Mouse (Mus musculus): ENCODE results near the gene Phldb1. TPM values are rescaled to one million over a fixed set of nuclear protein-coding genes. Genes with fewer than 3 reads are reported as not detected.

Gene Phldb1
- total and polyA plus RNA-seq, 3 experiments = 13.8 to 23.0 TPM; not detected in 1

GRCm38 (mm10) chr9:44708925-44709324 is 26.1 kb downstream of the Phldb1 start (continued):
- TF ChIP-seq MEF2A (IDR thresholded peaks at IDR 0.05; ENCODE audit: extremely low read depth, insufficient replicate concordance, low read depth, low read length, poor library complexity, severe bottlenecking) (no peak), POLR2AphosphoS5 (IDR thresholded peaks at IDR 0.05; ENCODE audit: borderline replicate concordance, low read depth, low read length) (no peak)

DNA sequence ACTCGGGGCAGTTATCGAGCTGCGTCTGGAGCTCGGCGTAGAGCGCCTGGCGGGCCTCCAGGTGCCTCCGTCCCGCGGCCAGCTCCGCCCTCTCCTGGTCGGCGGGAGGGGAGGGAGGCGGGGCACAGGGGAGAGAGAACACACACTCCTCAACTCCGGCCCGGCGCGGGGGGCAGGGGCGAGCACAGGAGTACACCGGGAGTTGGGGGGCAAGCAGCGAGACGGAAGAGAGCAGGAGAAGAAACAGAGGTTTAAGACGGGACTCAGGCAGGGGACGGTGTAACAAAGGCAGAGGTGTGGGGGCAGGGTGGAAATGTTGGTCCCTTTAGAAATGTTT is 26.6 kb downstream of the Phldb1 start:
- Histone ChIP-seq H3K9ac (ENCODE audit: control insufficient read depth, low read depth, low read length, poor library complexity, severe bottlenecking) (no peak overlapping the region), H3K4me3 (ENCODE audit: control insufficient read depth in 1 of 2, insufficient read depth in 1 of 2, low read depth in 2 of 2, low read length in 2 of 2) (no peak overlapping the region), H3K9me3 (replicated peaks; ENCODE audit: insufficient read depth, low read length) (no peaks in the 10 kb centered on the region), H3K4me1 (ENCODE audit: control insufficient read depth in 1 of 2, insufficient read depth in 2 of 2, low read length in 2 of 2) (peaks cover 0 to under 1% of the 10 kb centered on the region in 2 experiments; a peak in 1 of 4 replicates), H3K79me2 (ENCODE audit: control insufficient read depth, insufficient read depth, low read length, poor library complexity) (no peaks in the 10 kb centered on the region), H3K36me3 (ENCODE audit: control insufficient read depth in 1 of 2, insufficient read depth in 2 of 2, low read length in 2 of 2) (no peaks in the 10 kb centered on the region; a peak in 1 of 4 replicates), H3K27me3 (ENCODE audit: control insufficient read depth in 1 of 2, insufficient read depth in 2 of 2, low read length in 2 of 2) (no peaks in the 10 kb centered on the region), H3K27ac (ENCODE audit: control insufficient read depth, low read depth, low read length) (no peak overlapping the region)
- no peak for DNase-seq (ENCODE audit: low read depth, low spot score)
- no peak for TF ChIP-seq NELFE (IDR thresholded peaks at IDR 0.05; ENCODE audit: low read depth, low read length)
- TF ChIP-seq BHLHE40 (IDR thresholded peaks at IDR 0.05; ENCODE audit: borderline replicate concordance, low read depth, low read length) = no peak
- no peak for TF ChIP-seq ELF1 (IDR thresholded peaks at IDR 0.05; ENCODE audit: low read depth, low read length)
- no peak for TF ChIP-seq HCFC1 (IDR thresholded peaks at IDR 0.05; ENCODE audit: low read depth, low read length)
- no peak for TF ChIP-seq MXI1 (IDR thresholded peaks at IDR 0.05; ENCODE audit: low read depth, low read length)
- no peak for TF ChIP-seq ZNF384 (IDR thresholded peaks at IDR 0.05; ENCODE audit: low read depth, low read length)
- no peak for TF ChIP-seq USF2 (IDR thresholded peaks at IDR 0.05; ENCODE audit: borderline replicate concordance in 1 of 2, insufficient read depth in 1 of 2, low read depth in 1 of 2, low read length in 2 of 2)
- TF ChIP-seq POLR2AphosphoS5 (IDR thresholded peaks at IDR 0.05; ENCODE audit: borderline replicate concordance, low read depth, low read length) = no peak
- no peak for TF ChIP-seq KAT2A (conservative IDR thresholded peaks at IDR 0.05; ENCODE audit: low read depth, low read length)
- no peak for TF ChIP-seq CHD1 (IDR thresholded peaks at IDR 0.05; ENCODE audit: low read depth, low read length)
- TF ChIP-seq MYB (IDR thresholded peaks at IDR 0.05; ENCODE audit: low read depth, low read length) = no peak
- TF ChIP-seq USF1 (IDR thresholded peaks at IDR 0.05; ENCODE audit: low read depth, low read length) = no peak
- no peak for TF ChIP-seq TCF12 (IDR thresholded peaks at IDR 0.05; ENCODE audit: low read depth, low read length)
- TF ChIP-seq MYC (IDR thresholded peaks at IDR 0.05; ENCODE audit: low read depth, low read length) = no peak
- TF ChIP-seq ZMIZ1 (IDR thresholded peaks at IDR 0.05; ENCODE audit: low read depth, low read length) = no peak
- no peak for TF ChIP-seq MEF2A (IDR thresholded peaks at IDR 0.05; ENCODE audit: extremely low read depth, insufficient replicate concordance, low read depth, low read length, poor library complexity, severe bottlenecking)
- TF ChIP-seq GATA1 (IDR thresholded peaks at IDR 0.05; ENCODE audit: low read depth, low read length) = no peak
